Mouse (Mus musculus): ENCODE measurements around the gene Polr2h. TPM values are rescaled to one million over a fixed set of nuclear protein-coding genes. Genes with fewer than 3 reads are reported as not detected.

The Polr2h gene
- polyA plus RNA-seq, 2 experiments from 2014 or later = 59.3 to 62.4 TPM

DNA sequence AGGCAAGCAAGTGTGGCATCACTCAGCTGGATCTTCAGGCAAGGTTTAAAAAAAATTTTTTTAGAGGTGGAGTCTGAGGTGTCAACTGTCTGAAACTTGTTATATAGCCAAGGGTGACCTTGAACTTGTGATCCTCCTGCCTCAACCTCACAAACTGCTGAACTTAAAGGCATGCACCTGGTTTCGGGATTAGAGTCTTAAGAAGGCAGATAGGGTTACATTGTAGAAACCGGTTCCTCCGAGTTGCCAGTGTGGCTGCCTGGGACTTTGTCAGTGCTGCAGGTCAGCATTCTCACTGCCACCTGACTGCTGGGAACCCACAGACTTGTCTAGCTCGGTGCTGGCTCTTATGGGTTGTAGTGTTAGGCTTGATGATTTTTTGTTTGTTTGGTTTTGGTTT is 5.8 kb downstream of the Polr2h start:
- ATAC-seq = no peak

DNA sequence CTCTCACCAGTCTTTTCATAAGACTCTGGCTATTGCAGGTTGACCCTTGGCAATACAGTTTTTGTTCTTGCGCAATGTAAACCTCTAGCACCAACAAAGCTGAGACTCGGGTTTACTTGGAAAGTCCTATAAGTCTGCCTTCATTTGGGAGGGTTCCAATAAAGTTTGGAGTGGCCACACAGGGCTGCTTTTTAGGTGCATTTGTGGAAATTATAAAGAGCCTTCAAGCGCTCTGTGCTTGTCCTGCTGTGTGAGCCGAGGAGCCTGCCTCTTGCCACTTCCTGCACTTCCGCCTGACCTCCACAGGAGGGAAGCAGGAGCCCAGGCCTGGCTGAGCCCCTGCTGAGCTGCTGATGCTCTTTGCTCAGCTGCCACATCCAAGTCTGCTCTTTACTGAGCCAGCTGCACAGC is 6.9 kb downstream of the Polr2h start:
- no peak for ATAC-seq

DNA sequence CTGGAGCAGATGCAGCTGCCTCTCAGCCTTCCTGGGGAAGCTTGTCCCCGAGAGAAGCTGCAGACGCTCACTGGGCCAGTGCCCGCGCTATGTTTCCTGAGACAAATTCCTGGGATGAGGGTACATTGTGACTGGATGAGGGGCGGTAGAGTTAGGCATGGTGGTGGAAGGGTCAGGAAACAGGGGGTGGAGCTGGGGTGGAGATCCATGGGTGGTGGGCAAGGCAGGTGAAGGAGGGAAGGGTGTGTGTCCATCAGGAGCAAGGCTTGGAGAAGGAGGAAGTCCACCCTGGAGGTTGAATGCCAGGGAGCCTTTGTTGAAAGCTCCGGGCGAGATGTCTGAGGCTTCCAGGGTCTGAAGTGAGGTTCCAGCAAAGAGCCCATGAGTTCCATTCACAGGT is 7.9 kb downstream of the Polr2h start:
- no peak for ATAC-seq

DNA sequence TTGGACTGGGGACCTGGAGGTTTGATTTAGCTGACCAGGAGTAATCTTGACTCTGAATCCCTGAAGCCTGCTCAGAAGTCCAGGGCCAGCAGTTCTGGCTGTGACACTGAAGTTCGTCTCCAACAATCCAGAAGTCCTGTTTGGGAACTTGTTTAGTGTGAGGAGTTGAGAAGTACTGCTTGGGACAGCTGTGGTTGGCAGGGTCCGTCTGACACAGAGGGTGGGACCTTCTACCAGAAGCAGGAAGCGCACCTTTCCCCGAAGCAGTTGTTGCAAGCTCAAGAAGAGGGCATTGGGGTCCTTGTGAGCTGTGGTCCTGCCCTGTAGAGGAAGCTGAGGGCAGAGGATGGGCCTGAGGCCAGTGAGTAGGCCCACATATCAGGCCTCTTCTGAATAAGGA is 8.3 kb downstream of the Polr2h start:
- no peak for ATAC-seq

DNA sequence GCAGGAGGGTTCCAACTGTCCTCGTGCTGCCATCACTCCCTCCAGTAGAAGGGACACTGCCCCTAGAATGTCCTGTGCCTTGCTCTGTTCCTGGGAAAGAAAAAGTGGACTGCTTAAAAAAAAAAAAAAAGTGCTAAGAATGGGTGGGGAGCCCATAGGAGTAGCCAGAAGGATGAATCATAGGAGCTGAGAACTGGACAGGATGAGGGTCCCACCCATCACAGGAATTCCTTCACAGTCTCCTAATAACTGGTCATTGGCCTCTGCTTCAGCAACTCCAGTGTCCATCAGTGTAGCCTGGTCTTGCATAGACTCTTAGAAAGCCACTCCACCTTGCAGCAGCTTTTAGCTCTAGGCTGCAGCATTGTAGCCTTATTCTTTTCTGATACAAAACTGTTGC is 8.9 kb downstream of the Polr2h start:
- ATAC-seq = no peak

DNA sequence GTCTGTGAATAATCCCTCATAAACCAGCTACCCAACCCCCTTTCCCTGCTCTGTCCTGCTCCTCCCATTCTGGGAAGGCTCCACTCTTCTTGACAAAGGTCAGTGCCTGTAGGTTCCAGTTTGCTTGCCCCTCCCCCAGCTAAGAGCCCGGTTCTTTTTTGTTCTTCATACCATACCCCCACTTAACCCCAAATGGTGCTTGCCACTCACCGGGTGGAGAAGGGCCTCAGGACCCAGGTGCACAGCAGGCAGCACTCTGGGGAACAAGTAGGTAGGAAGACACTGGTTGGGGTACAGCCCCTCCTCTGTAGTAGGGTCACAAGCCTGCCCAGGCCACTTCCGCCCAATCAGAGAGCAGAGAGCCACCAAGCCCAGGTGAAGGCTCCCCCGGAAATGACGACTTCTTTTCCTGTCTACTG is 12.8 kb downstream of the Polr2h start:
- ATAC-seq = no peak

DNA sequence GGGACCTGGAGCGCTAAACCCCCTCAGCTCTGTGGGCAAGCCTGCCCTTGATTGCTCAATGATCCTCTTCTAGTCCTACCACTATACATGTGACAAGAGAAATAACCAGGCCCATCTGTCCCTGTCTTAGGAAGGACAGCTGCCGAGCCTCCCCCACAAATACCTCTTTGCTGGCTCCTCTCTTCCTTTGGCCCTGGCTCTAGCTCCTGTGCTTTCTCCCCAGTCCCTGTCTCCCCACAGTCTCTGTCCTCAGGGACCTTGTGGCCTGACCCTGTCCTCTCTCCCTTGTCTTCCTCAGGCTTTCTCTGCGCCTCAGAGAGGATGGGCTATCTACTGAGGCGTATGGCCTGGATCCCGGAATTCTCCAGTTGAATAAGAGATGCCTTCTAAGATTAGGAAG is 14.2 kb downstream of the Polr2h start:
- no peak for ATAC-seq

DNA sequence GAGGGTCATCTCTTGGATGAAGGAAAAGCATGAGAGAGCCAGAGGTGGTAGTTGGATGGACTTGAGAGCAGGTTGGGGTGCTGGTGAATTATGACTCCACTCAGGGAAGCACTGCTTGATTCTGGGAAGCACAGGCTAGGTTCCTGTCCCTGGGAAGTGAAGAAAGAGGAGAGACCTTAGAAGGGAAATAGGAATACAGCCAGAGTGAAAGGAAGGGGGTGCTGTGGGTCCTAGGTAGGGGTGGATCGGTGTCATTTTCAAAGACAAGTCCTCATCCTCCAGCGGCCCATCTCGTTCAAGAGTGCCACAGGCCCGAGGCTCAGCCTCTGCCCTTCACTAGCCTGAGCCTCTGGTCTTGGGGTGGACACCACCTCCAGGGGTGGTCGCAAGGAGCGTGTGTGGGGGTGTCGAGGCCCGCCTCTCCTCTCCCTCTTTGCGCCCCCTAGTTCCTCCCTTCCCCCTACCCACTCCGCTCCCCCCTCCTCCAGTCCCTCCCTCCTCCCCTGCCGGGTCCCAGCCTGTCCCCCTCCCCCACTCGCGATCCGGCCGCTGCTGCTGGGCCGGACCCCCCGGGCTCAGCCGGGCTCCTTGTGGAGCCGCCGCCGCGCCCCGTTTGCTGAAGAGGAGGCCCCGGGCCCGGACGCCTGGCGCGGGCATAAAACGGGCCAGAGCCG is 14.9 kb downstream of the Polr2h start:
- no peak for ATAC-seq

DNA sequence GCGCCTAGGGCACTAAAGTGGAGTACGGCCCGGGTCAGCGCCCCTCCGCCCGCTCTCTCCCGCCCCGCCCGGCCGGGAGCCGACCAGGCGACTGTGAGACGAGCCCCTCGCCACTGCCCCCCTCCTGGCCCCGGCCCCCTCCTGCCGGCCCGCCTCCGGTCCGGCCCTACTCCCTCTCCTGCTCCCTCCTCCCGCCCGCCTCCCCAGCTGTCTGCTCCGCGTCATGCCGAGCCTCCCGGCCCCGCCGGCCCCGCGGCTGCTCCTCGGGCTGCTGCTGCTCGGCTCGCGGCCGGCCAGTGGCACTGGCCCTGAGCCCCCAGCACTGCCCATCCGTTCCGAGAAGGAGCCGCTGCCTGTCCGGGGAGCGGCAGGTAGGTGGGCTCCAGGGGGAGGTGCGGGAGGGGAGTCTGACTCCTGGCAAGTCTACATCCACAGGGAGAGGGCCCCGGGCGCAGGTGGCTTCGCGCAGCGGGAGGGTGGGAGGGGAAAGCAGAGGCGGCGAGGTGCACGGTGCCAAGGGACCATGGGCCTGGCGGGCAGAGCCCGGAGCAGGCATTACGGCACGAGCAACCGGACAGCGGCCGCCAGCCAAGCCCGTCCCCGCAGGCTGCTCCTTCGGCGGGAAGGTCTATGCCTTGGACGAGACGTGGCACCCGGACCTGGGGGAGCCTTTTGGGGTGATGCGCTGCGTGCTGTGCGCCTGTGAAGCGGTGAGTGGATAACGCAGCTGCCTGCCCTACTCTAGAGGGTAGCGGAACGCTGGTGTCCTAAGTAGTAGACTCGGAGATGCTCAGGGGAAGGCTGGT is 15.7 kb downstream of the Polr2h start, which contains the start of gene Chrd:
Gene Chrd, plus strand, starts transcription at position 203 of the 806 bp plus-strand sequence.
- no peak for ATAC-seq

DNA sequence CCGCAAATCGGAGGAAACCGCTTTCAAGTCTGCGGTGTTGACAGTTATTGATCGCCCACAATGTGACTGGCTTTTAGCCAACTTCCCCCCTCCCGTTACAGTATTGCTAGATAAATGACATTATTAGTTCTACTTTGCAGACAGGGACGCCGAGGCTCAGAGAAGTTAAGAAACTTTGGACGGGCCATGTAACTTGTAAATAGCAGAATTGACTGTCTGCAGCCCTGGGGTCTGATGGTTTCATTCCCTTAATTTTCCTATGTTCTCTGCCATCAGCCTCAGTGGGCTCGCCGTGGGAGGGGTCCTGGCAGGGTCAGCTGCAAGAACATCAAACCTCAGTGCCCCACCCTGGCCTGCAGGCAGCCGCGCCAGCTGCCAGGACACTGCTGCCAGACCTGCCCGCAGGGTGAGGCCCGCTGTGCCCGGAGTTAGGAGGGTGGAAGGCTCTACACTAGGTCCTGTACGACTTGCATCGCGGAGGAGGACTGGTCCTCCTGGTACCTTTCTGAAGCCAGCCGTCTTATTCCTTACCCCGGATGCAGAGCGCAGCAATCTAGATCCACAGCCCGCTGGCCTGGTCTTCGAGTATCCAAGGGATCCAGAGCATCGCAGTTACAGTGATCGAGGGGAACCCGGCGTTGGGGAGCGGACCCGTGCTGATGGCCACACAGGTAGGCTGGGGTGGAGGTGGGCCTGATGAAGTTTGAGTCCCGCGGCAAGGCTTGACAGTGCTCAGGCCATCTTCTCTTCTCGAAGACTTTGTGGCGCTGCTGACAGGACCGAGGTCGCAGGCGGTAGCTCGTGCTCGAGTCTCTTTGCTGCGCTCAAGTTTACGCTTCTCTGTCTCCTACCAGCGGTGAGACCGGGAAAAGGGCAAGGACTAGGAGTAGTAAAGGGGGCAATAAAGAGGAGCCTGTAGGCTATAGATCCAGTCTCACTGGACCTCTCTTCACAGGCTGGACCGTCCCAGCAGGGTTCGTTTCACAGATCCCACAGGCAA is 16.6 kb downstream of the Polr2h start, which contains the start of gene Thpo:
Gene Thpo, minus strand, starts transcription at position 781 of the 1,000 bp plus-strand sequence.
- ATAC-seq = no peak

DNA sequence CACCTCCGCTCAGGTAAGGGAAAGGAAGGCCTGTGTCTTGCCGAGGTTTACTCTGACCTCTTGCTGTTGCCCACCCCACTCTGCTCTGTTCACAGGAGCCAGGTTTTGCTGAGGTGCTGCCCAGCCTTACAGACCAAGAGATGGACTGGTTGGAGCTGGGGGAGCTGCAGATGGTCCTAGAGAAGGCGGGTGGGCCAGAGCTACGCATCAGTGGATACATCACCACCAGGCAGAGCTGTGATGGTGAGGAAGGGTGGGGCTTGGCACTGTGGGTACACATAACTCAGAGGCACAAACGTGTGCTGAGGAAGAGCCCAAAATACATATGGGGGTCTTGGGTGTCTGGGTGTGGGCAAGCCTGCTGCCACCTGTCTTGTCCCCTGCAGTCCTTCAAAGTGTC is 18.2 kb downstream of the Polr2h start:
- ATAC-seq = no peak

DNA sequence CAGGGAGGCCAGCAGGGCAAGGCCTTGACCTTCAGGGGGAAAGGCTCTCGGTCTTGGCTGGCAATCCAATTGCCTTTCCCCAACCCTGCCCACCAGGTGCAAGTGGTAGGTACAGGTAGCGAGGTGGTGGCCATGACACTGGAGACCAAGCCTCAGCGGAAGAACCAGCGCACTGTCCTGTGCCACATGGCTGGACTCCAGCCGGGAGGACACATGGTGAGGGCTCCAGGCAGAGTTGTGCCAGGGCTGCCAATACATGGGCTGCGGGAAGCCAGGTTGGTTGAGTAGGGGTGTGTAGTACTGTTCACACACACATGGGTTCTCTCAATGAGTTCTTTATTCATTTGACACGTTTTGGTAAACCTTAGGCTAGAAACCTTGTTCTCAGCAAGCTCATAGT is 18.7 kb downstream of the Polr2h start:
- no peak for ATAC-seq

DNA sequence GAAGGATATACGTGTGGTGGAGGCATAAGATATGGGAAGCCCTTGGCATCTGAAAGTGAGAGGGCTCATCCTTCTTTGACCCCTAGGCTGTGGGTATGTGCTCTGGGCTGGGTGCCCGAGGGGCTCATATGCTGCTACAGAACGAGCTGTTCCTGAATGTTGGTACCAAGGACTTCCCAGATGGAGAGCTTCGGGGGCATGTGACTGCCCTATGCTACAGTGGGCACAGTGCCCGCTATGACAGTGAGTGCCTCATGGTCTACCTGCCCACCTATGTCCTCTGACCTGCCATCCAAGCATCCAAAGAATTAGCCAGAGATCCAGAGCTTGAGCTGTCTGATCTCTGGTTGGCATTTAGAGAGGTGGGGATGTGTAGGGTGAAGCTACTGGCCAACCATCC is 19.4 kb downstream of the Polr2h start:
- no peak for ATAC-seq

DNA sequence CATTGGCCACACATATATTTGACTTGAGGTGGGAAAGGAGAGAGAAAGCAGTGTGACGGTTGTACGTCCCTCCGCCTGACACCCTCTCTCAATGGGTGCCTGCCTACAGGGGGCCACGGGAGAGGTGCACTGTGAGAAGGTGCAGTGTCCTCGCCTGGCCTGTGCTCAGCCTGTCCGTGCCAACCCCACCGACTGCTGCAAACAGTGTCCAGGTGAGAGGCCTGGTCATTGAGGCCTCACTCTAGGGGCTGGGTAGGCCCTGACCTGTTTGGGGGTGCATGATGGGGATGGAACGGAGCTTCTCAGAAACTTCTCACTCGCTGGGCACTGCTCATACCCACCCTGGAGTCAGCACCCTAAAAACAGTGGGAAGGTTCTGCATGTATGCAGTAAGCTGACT is 22.4 kb downstream of the Polr2h start:
- ATAC-seq = no peak

DNA sequence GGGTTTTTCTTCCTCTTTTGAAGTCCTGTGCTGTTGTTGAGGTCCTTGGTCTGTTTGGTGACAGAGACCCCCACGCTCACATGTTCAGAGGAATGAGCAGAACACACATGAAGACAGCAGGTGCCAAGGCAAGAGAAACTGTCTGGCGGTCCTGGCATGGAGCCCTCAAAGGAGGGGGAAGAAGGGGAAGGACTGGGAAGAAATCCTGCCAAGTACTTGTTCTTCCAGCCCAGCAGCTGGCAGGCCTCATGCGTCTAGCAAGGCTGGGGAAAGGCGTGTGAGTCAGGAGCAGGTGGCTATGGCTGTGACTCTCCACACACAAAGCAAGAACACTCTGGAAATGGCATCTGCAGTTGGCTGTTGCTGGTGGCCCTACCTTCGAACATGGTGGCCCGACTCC is 29.2 kb downstream of the Polr2h start:
- no peak for ATAC-seq

DNA sequence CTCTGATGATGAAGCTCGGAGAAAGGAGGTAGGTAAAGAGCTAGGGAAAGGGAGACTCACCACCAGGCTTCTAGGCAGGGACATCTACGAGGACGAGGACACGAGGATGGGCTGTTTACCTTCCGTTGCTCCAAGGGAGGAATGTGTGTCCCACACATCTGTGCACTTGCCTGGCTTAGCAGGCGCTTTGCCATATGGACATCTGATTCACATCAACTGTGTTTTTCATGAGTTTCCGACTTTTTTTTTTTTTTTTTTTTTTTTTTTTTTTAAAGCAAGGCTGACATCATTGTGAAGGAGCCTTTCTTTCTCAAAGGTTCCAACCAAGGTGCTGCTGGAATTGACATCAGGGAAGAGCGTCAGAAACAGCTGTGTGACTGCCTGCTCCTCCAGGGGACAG is 33.1 kb downstream of the Polr2h start:
- ATAC-seq = no peak

DNA sequence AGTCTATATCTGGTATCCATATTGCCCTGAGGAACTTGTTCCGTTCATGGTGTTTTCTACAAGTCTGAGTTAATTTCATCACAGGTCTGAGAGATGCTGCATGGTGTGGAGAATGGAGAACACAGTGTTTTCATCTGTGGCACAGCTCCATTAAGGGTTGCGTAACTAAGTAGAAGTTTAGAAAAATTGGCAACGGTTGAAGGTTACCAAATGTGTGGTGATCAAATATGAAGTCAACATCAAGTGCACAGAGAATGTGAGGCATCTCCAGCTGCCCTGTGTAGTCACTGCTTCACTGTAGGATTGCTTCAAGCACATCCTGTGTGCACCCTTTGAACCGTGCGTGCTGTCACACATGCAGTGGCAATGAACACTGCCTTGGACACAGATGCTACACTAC is 38.6 kb downstream of the Polr2h start:
- no peak for ATAC-seq

DNA sequence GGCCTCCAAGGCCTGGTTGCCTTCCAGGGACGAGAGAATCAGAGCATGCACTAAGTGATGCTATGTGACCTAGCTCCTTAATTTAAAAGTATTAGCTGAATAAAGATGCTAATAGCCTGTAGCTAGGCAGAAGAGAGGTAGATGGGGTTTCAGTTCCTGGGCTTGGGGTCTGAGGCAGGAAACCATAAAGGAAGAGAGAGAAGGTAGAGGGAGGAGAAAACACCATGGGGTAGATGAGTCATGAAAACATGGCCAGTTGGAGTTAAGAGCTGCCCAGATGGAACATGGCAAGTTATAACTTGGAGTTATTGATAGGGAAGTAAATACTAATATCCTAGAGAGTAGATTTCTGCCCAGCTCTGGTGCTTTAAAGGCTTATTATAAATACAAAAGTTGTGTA is 39.9 kb downstream of the Polr2h start:
- no peak for ATAC-seq

DNA sequence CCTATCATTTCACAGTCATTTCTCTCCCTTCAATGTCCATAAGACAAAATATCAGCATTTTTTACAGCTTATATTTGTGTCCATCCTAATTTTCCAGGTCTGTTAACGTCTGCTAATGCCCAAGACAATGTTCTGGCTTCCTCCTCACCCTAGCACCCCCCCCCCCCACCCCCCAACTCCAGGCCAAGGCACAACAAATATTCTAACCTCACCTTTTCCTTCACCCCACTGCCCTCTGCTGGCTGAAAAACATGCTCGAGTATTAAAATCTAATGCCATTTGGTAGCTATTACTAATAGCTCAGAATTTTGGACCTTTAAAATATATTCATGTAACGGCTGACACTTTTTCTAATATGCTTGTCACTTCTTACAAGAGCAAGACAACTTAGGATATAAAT is 44.2 kb downstream of the Polr2h start:
- ATAC-seq = peak; percentile 58

DNA sequence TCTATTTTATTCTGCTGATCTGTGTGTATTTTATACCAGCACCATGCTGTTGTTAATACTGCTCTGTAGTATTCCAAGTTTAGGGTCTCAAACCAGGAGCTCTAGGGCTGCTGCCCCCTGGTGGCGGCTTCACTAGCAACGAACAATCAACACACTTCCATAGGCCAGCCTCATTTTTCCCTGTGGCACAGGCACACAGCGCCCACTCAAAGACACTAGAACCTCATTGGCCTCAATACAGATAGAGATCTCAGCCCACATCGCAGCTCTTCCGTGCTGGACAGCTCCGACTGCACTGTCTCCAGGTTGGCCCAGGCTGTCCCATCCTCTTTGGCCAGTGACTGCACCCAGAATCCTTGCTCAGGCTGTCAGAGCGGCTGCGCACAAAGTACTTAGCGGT is 47.8 kb downstream of the Polr2h start:
- ATAC-seq = peak; percentile 71
